Mouse (Mus musculus): ENCODE data around the gene Tas1r1.

The Tas1r1 gene

DNA sequence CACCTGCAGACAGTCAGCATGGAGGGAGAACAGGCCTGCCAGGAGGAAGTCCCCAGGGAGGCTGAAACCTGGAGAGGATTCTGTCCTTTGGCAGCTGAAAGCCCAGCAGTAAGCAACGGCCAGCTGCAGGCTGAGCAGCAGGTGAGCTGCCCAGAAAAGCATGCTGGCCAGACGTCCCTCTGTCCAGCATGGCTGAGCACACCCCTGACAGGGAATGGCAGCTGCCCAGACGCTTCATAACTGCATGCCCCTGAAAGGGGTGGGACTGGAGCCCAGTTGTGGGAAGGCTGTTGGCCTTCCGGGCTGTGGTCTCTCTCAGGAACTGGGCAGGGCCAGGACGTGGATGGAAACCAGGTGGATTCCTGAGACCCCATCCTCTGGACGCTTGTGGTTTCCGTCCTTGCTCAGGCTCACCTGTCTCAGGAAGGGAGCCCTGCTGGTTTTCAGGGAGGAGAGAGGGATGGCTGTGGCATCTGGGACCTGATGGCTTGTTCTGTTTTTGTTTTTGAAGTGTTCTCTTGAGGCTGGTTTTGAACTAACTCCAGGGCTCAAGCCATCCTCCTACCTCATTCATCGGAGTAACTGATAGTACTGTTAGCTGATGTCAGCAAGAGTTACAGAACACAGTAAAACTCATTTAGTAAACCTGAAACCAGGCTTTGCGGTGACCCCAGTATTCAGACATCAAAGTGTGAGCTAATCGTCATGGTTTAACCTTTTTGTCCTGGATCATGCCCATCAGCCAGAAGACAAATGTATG lies at the start of gene Tas1r1:
Tas1r1 (minus strand) TSS at position 344 of the 760 bp plus-strand sequence.
- no peak for DNase-seq (ENCODE audit: low read depth, low spot score)

DNA sequence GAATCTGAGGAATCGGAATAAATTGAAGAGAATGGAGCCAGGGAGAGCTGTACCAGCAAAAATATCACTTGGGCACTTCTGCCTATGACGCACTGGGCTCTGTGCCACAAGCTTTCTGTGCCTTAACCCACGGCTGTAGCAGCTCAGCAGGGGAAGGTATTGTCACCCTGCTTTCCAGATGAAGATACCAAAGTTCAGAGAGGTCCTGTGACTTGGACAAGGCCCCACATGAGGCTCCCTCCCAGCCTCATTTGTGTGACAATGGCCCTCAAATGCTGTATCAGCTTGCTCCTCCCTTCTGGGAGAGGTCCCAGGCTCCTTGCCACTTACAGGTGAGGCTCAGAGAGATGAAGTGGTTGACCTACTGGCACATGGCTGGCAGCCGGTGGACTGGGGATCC lies 49.8 kb upstream of the Tas1r1 start:
- no peak for DNase-seq (ENCODE audit: low read depth, low spot score)

GRCm38 (mm10) chr4:152087211-152088081 lies 49.1 kb upstream of the Tas1r1 start:
- DNase-seq (ENCODE audit: low read depth, low spot score): no peak

- DNase-seq (ENCODE audit: low read depth, low spot score): no peak
These were observed 48.3 kb upstream of the Tas1r1 start for GRCm38 (mm10) chr4:152086505-152087210.

GRCm38 (mm10) chr4:152084616-152085015 lies 46.2 kb upstream of the Tas1r1 start:
- DNase-seq (ENCODE audit: low read depth, low spot score): no peak

GRCm38 (mm10) chr4:152083611-152084220 lies 45.3 kb upstream of the Tas1r1 start:
- DNase-seq (ENCODE audit: low read depth, low spot score): no peak

- DNase-seq (ENCODE audit: low read depth, low spot score): no peak
These were observed 41.6 kb upstream of the Tas1r1 start for GRCm38 (mm10) chr4:152079931-152080330.

DNA sequence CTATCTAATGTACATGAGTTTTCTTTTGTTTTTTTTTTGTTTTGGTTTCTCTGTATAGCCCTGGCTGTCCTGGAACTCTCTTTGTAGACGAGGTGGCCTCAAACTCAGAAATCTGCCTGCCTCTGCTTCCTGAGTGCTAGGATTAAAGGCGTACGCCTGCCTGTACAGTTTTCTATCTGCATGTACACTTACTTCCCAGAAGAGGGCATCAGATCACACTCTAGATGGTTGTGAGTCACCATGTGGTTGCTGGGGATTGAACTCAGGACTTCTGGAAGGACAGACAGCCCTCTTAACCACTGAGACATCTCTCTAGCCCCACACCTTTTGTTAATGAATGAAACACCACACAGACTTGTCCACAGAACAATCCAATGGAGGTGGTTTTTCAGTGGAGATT lies 40.9 kb upstream of the Tas1r1 start:
- no peak for DNase-seq (ENCODE audit: low read depth, low spot score)

- no peak for DNase-seq (ENCODE audit: low read depth, low spot score)
These were observed 39.8 kb upstream of the Tas1r1 start for GRCm38 (mm10) chr4:152078105-152078530.

DNA sequence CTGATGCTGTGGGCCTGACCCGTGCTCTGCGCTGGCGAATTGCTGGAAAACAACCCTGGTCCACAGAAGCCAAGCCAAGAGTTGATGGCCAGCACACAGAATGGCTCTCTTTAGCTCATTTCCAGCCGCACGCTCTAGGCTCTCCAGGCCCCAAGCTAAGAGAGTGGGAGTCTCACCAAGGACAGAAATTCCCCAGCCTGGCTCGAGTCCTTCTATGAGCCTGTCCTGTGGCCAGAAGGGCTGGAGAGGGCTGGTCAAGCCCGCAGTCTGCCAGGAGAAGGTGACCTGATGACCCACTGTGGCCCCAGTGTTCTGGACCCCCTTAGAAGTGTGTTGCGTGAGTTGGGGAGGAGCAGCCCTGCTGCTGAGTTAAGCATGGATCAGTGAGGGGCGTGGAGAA lies 38.8 kb upstream of the Tas1r1 start:
- DNase-seq (ENCODE audit: low read depth, low spot score): no peak

- no peak for DNase-seq (ENCODE audit: low read depth, low spot score)
These were observed 36.2 kb upstream of the Tas1r1 start for GRCm38 (mm10) chr4:152074548-152074947.

DNA sequence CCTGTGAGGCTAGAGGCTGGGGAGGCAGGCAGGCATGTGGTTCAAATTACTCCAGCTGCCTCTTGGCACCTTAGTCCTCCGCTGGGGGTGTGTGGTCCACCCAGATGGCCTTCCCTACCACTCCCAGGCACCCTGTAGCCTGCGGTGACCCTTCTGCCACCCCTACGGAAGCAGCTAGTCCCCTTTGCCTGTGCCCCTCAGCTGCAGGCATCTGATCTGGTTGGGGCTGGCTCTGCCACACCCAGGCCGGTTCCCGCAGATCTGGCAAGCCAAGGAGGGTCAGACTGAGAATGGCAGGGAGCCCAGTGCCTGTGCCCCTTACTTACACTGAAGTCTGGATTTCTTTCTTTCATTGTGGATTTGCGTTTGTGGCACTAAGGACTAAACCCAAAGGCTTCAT lies 35.3 kb upstream of the Tas1r1 start:
- DNase-seq (ENCODE audit: low read depth, low spot score): no peak

DNA sequence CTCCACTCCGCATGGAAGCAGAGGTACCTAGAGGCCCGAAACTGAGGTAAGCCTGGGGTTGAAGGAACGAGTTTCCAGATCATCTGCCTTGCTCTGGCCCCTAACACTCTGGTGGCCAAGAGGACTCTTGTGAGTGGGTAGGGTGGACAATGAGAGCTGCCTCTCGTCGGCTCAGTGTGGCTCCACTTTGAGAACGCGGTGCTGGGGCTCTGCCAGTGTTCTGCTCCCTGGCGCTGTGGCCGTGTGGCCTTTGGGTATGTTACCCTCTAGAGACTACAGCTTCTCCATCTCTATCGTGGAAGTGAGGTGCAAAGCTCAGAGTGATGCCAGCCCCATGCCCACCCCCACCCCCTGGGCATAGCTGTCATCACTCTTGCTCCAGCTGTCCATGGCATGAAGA lies 34.3 kb upstream of the Tas1r1 start:
- DNase-seq (ENCODE audit: low read depth, low spot score): no peak

- DNase-seq (ENCODE audit: low read depth, low spot score): no peak
These were observed 33.8 kb upstream of the Tas1r1 start, which contains the start of gene Plekhg5 for GRCm38 (mm10) chr4:152072121-152072601. Plekhg5 (plus strand) TSS chr4:152072498.

- DNase-seq (ENCODE audit: low read depth, low spot score): no peak
These were observed 32.4 kb upstream of the Tas1r1 start for GRCm38 (mm10) chr4:152070494-152071396.

DNA sequence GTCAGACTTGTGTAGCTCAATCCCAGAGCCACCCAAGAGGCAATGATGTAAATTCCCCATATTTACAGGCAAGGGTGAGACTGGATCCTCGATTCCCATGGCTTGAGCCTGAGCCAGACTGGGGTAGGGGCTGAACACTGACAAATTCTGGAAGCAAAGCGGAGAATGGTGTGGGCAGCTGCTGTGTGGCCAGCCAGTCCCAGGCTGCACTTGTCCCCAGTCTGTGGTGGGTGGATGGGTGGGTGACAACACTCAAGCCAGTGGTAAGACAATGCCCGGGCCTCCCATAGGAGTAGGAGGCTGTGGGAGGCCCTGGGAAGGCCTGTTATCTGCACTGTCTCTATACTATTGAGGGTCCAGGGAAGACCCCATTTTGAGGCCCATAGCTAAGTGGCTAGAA lies 30.9 kb upstream of the Tas1r1 start:
- DNase-seq (ENCODE audit: low read depth, low spot score): no peak

DNA sequence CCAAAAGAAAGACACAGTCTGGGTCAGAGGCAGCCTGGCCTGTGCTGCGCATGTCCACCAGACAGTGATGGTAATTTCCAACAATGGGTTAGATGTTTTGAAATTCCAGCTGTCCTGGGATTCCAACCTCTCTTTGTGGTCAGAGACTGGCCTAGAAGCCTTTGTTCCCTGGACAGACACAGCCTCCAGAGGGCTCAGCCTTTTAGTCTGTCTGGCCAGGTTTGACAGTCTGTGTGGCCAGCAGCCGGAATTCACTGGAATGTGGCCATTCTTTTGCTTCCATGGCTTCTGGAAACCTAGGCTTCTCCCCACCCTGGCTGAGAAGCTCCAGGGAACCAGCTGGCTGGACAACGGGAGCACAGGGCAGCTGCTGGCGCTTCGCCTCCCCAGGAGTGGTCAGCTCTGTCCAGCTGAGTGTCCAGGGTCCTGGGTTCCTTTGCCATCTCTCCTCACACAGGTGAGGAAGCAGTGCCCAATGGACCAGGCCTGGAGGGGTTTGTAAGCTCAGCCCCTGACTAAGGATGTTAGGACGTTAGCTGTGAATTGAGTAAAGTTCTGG lies 29.9 kb upstream of the Tas1r1 start:
- DNase-seq (ENCODE audit: low read depth, low spot score): no peak

- no peak for DNase-seq (ENCODE audit: low read depth, low spot score)
These were observed 28.9 kb upstream of the Tas1r1 start for GRCm38 (mm10) chr4:152067280-152067679.

- DNase-seq (ENCODE audit: low read depth, low spot score): no peak
These were observed 24.2 kb upstream of the Tas1r1 start for GRCm38 (mm10) chr4:152062390-152063110.
